Comparison of ENCODE assay signal across 13 mouse cellular contexts in genomic region chr11:6468541-6468940, GRCm38 (mm10). TPM values are rescaled to one million over a fixed set of nuclear protein-coding genes. Genes with fewer than 3 reads are reported as not detected.
DNase-seq lines count a peak whose midpoint lies in the region; ATAC-seq and TF ChIP-seq lines count a peak whose summit lies in the region.
"Had no signal": no experiment of that assay in that cellular context is flagged by ENCODE, and none has a peak within 500 bp of the region (broad histone marks: within the 10 kb centered on the region; RNA-seq: fewer than 3 reads in every experiment).

No protein-coding gene starts in this region.

- H3K4me3 ChIP-seq in hindbrain, embryonic 15.5 days, result no peak overlapping the region
- H3K4me3 ChIP-seq in hindbrain, embryonic 10.5 days, result no peak overlapping the region
- no peak overlapping the region for H3K4me3 ChIP-seq in kidney, postnatal 0 days (replicated peaks; ENCODE audit: low read depth, low read length)
- H3K4me3 ChIP-seq: heart, embryonic 10.5 days; layer of hippocampus, adult 2 months; liver, embryonic 12.5 days had no signal

- no peaks in the 10 kb centered on the region for H3K9me3 ChIP-seq in hindbrain, embryonic 15.5 days
- H3K9me3 ChIP-seq in hindbrain, embryonic 10.5 days, result no peaks in the 10 kb centered on the region
- no peaks in the 10 kb centered on the region for H3K9me3 ChIP-seq in kidney, postnatal 0 days (replicated peaks; ENCODE audit: low read length)
- H3K9me3 ChIP-seq: heart, embryonic 10.5 days; liver, embryonic 12.5 days had no signal

- no peak overlapping the region for H3K27ac ChIP-seq in hindbrain, embryonic 15.5 days (replicated peaks)
- H3K27ac ChIP-seq in hindbrain, embryonic 10.5 days, result no peak overlapping the region
- H3K27ac ChIP-seq in kidney, postnatal 0 days, result no peak overlapping the region
- H3K27ac ChIP-seq: heart, embryonic 10.5 days; layer of hippocampus, adult 2 months; liver, embryonic 12.5 days had no signal

- TF ChIP-seq CTCF in kidney, postnatal 0 days (IDR thresholded peaks at IDR 0.05; ENCODE audit: low read depth), result no peak

- no peaks in the 10 kb centered on the region for H3K27me3 ChIP-seq in hindbrain, embryonic 15.5 days
- H3K27me3 ChIP-seq in hindbrain, embryonic 10.5 days (ENCODE audit: insufficient read depth, poor library complexity, severe bottlenecking), result no peaks in the 10 kb centered on the region
- H3K27me3 ChIP-seq in kidney, postnatal 0 days (ENCODE audit: insufficient read depth, low read length), result no peaks in the 10 kb centered on the region
- H3K27me3 ChIP-seq: liver, embryonic 12.5 days had no signal

- H3K4me1 ChIP-seq in hindbrain, embryonic 15.5 days (replicated peaks), result peaks cover 54% of the 10 kb centered on the region
- H3K4me1 ChIP-seq in hindbrain, embryonic 10.5 days (replicated peaks), result peaks cover 40% of the 10 kb centered on the region
- peaks cover 16% of the 10 kb centered on the region for H3K4me1 ChIP-seq in kidney, postnatal 0 days (replicated peaks; ENCODE audit: insufficient read depth, low read length)

- no peak for DNase-seq in hindbrain, embryonic 10.5 days (ENCODE audit: low spot score)
- peak; percentile 40 for DNase-seq in lung, postnatal 10 days
- no peak for DNase-seq in lung, postnatal 14 days
- peak; percentile 56 for DNase-seq in NIH3T3 (ENCODE audit: low read depth)
- no peak for DNase-seq in kidney, postnatal 0 days (ENCODE audit: low spot score)
- DNase-seq in natural killer cell, adult 2 months (ENCODE audit: low spot score in 2 of 2), result no peak
- DNase-seq: lung, postnatal 36 days; midbrain, embryonic 14.5 days; thymus, postnatal 36 days had no signal

- H3K9ac ChIP-seq in hindbrain, embryonic 15.5 days, result no peak overlapping the region
- H3K9ac ChIP-seq in kidney, postnatal 0 days (ENCODE audit: low read depth, low read length), result no peak overlapping the region
- H3K9ac ChIP-seq: liver, embryonic 12.5 days had no signal

- peaks cover 15% of the 10 kb centered on the region for H3K36me3 ChIP-seq in hindbrain, embryonic 15.5 days
- peaks cover 73% of the 10 kb centered on the region for H3K36me3 ChIP-seq in hindbrain, embryonic 10.5 days
- 0 out of 2 replicates have a peak, but pooled peaks cover 4% of the 10 kb centered on the region for H3K36me3 ChIP-seq in kidney, postnatal 0 days (ENCODE audit: insufficient read depth, low read length)

- WGBS in hindbrain, embryonic 15.5 days, result 69% methylated on average over 2 of the region's 2 CpGs
- 90% methylated on average over 2 of the region's 2 CpGs for WGBS in hindbrain, embryonic 10.5 days
- WGBS in kidney, postnatal 0 days, result 74% methylated on average over 2 of the region's 2 CpGs

- H3K4me2 ChIP-seq in hindbrain, embryonic 15.5 days, result 0 out of 2 replicates have a peak overlapping the region, but pooled peaks have one; percentile 11
- 0 out of 2 replicates have a peak overlapping the region, but pooled peaks have one; percentile 13 for H3K4me2 ChIP-seq in kidney, postnatal 0 days (ENCODE audit: low read length)
- H3K4me2 ChIP-seq: liver, embryonic 12.5 days had no signal

- no peak for ATAC-seq in hindbrain, embryonic 15.5 days (ENCODE audit: low FRiP score, low read depth)
- ATAC-seq in kidney, postnatal 0 days (replicated peaks; ENCODE audit: low FRiP score, low read depth), result no peak
- ATAC-seq: liver, embryonic 12.5 days had no signal

RNA-seq across cellular contexts. Expression of gene Purb, which starts 7.2 kb away (rescaled TPM):
- 10.7 and 11.0 TPM in 2 replicates for polyA plus RNA-seq in hindbrain, embryonic 15.5 days (2015; fragmentation: Nextera tagmentation; extraction: Ambion mirVana)
- polyA plus RNA-seq in hindbrain, embryonic 10.5 days (2016; fragmentation: Nextera tagmentation; extraction: Ambion mirVana), result 9.6 and 15.6 TPM in 2 replicates
- polyA plus RNA-seq in kidney, postnatal 0 days (2015; fragmentation: Nextera tagmentation; extraction: Ambion mirVana), result 24.5 and 26.4 TPM in 2 replicates

RNA-seq across cellular contexts. Expression of gene H2afv, which starts 24.3 kb away (rescaled TPM):
- polyA plus RNA-seq in hindbrain, embryonic 15.5 days (2015; fragmentation: Nextera tagmentation; extraction: Ambion mirVana), result 259 and 323 TPM in 2 replicates
- 881 and 962 TPM in 2 replicates for polyA plus RNA-seq in hindbrain, embryonic 10.5 days (2016; fragmentation: Nextera tagmentation; extraction: Ambion mirVana)
- 441 and 458 TPM in 2 replicates for polyA plus RNA-seq in kidney, postnatal 0 days (2015; fragmentation: Nextera tagmentation; extraction: Ambion mirVana)

RNA-seq across cellular contexts. Expression of gene Myo1g, which starts 52.2 kb away (rescaled TPM):
- 0.39 and 0.54 TPM in 2 replicates for polyA plus RNA-seq in hindbrain, embryonic 15.5 days (2015; fragmentation: Nextera tagmentation; extraction: Ambion mirVana)
- 1.1 TPM in 2 replicates for polyA plus RNA-seq in hindbrain, embryonic 10.5 days (2016; fragmentation: Nextera tagmentation; extraction: Ambion mirVana)
- polyA plus RNA-seq in kidney, postnatal 0 days (2015; fragmentation: Nextera tagmentation; extraction: Ambion mirVana), result 0.42 and 0.83 TPM in 2 replicates

RNA-seq across cellular contexts. Expression of gene Ppia, which starts 53.3 kb away (rescaled TPM):
- 4,085 and 4,343 TPM in 2 replicates for polyA plus RNA-seq in hindbrain, embryonic 15.5 days (2015; fragmentation: Nextera tagmentation; extraction: Ambion mirVana)
- 5,657 and 6,044 TPM in 2 replicates for polyA plus RNA-seq in hindbrain, embryonic 10.5 days (2016; fragmentation: Nextera tagmentation; extraction: Ambion mirVana)
- polyA plus RNA-seq in kidney, postnatal 0 days (2015; fragmentation: Nextera tagmentation; extraction: Ambion mirVana), result 5,621 and 5,791 TPM in 2 replicates

Comparison
In these comparisons a context has a peak if more than half of its experiments do, and no peak if none do; other contexts are left out.
1. DNase-seq: peak in lung, postnatal 10 days (single experiment) and NIH3T3 (single experiment); none in hindbrain, embryonic 10.5 days (single experiment), lung, postnatal 14 days (single experiment), kidney, postnatal 0 days (single experiment) and natural killer cell, adult 2 months (0 of 2).